Mouse (Mus musculus) hematopoietic multipotent progenitor cell, adult 10-12 weeks (in vitro differentiated cells): Measurements from ENCODE around the gene Olfr214. TPM values are rescaled to one million over a fixed set of nuclear protein-coding genes. Genes with fewer than 3 reads are reported as not detected.

Experiments used
- polyA plus RNA-seq: library from polyadenylated mRNA; stranded (reverse); fragments of >175 nt; gene quantifications from 2 replicates; pipeline ENCODE4 v1.2.3, GENCODE M21; 2012; ENCODE audit warnings: low replicate concordance

Olfr214 gene
- polyA plus RNA-seq, result not detected in 2 replicates

DNA sequence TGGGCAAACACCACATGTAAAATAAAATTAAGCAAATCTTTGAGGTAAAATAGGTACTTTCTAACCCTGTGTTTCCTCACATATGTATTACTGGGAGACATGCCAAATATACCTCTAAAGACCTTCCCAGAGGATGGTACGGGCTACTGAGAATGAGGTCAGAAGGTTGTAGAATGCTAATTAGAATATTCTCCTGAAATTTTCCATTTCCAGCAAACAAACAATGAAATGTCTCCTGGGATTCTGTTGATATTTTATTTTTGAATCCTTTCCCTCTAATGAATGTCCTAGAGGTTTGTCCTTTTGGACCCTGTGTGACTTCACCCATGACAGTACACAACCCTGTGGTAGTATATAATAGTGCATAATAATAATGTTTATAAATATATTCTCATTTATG, at the start of gene Olfr214:
Gene Olfr214 (plus strand): TSS at position 301 of the 400 bp plus-strand sequence.

GRCm38 (mm10) chr6:116506302-116507003, 47.6 kb upstream of the Olfr214 start, which contains the start of gene Olfr212:
Olfr212 (plus strand) TSS chr6:116506516.

DNA sequence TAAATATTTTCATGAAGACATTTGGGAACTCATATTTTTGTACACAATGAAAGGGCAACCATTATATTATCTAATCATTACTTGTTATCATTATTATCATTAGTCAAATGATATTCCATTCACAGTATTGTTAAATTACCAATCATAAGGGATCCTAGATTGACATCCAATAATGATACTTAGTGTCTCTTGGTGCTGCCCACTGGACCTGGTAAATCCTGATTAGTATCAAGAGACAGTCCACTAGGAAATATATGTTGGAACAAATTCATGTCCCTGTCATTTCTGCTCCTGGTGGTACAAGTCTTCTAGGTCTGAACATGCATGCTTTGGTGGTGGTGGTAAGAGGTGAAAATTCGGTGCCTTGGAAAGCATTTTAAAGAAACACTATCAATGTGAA, 15.9 kb upstream of the Olfr214 start, which contains the start of gene Olfr213:
Gene Olfr213 (plus strand): TSS at position 301 of the 400 bp plus-strand sequence.

GRCm38 (mm10) chr6:116550841-116551240, 3.2 kb upstream of the Olfr214 start, which contains the start of gene Gm5580:
Gm5580 (plus strand) TSS chr6:116551141.

DNA sequence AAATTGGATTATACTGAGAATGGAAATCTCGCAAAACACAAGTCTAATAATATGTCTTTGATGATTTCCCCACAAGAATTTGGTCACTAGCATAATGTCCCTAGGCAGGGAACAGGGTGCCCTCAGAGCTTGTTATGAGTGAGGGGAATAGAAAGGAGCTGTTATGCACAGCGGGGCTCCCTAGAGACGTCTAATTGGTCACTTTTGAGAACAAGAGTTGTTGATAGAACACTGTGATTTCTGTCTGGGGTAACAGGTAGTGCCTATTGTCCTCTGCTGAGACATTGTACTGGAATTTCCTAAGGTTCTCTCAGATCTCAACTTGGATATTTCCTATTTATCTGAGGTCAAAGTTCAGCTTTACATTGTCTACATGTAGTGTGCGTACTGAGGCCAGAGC, 30.1 kb downstream of the Olfr214 start, which contains the start of gene Olfr215:
Gene Olfr215 (minus strand): TSS at position 101 of the 400 bp plus-strand sequence.

Other genes with a start within 250 kb of the Olfr214 start
- gene March8, start 216.2 kb upstream of the Olfr214 start, polyA plus RNA-seq, result 4.2 and 8.9 TPM in 2 replicates
- 3.0 and 9.7 TPM in 2 replicates for gene Alox5, start 93.1 kb upstream of the Olfr214 start, polyA plus RNA-seq
- gene Olfr211, start 65.1 kb upstream of the Olfr214 start, polyA plus RNA-seq, result not detected in 2 replicates
- gene Olfr212, start 47.7 kb upstream of the Olfr214 start, polyA plus RNA-seq, result not detected in 2 replicates
- not detected in 2 replicates for gene Olfr213, start 15.8 kb upstream of the Olfr214 start, polyA plus RNA-seq
- gene Gm5580, start 3.1 kb upstream of the Olfr214 start, polyA plus RNA-seq, result 0.11 TPM in 1 of 2 replicates, not detected in the other
- not detected in 2 replicates for gene Olfr215, start 30.0 kb downstream of the Olfr214 start, polyA plus RNA-seq
- 2.6 and 5.5 TPM in 2 replicates for gene Zfp422, start 74.8 kb downstream of the Olfr214 start, polyA plus RNA-seq
- gene Depp1, start 96.4 kb downstream of the Olfr214 start, polyA plus RNA-seq, result 0.30 TPM in 1 of 2 replicates, not detected in the other
- gene Rassf4, start 119.7 kb downstream of the Olfr214 start, polyA plus RNA-seq, result 31.4 and 34.0 TPM in 2 replicates
- 0.01 and 0.02 TPM in 2 replicates for gene Tmem72, start 162.7 kb downstream of the Olfr214 start, polyA plus RNA-seq